Mouse (Mus musculus): ENCODE data around the gene P2rx2. TPM values are rescaled to one million over a fixed set of nuclear protein-coding genes. Genes with fewer than 3 reads are reported as not detected.

The P2rx2 gene
- 0.35 and 1.1 TPM in 2 replicates for polyA plus RNA-seq (2015; fragmentation: Nextera tagmentation; extraction: Ambion mirVana)

GRCm38 (mm10) chr5:110342648-110343284, at the start of gene P2rx2:
TSS of gene P2rx2 (minus strand) at chr5:110343212.

GRCm38 (mm10) chr5:110344524-110344923, 1.5 kb upstream of the P2rx2 start, which contains the start of gene Lrcol1:
TSS of gene Lrcol1 (plus strand) at chr5:110344730.

Other genes starting within 250 kb of the P2rx2 start
- gene Gm35315, start 248.8 kb downstream of the P2rx2 start, polyA plus RNA-seq (2015; fragmentation: Nextera tagmentation; extraction: Ambion mirVana) = 0.25 and 0.29 TPM in 2 replicates
- 0.44 and 0.55 TPM in 2 replicates for gene Plcxd1, start 243.2 kb downstream of the P2rx2 start, polyA plus RNA-seq (2015; fragmentation: Nextera tagmentation; extraction: Ambion mirVana)
- 29.5 and 29.6 TPM in 2 replicates for gene Gtpbp6, start 235.0 kb downstream of the P2rx2 start, polyA plus RNA-seq (2015; fragmentation: Nextera tagmentation; extraction: Ambion mirVana)
- 5.5 and 5.9 TPM in 2 replicates for gene Zfp605, start 233.1 kb downstream of the P2rx2 start, polyA plus RNA-seq (2015; fragmentation: Nextera tagmentation; extraction: Ambion mirVana)
- 20.8 and 26.0 TPM in 2 replicates for gene Chfr, start 207.4 kb downstream of the P2rx2 start, polyA plus RNA-seq (2015; fragmentation: Nextera tagmentation; extraction: Ambion mirVana)
- gene Golga3, start 166.5 kb downstream of the P2rx2 start, polyA plus RNA-seq (2015; fragmentation: Nextera tagmentation; extraction: Ambion mirVana) = 7.2 and 10.8 TPM in 2 replicates
- gene Ankle2, start 112.2 kb downstream of the P2rx2 start, polyA plus RNA-seq (2015; fragmentation: Nextera tagmentation; extraction: Ambion mirVana) = 14.0 and 21.3 TPM in 2 replicates
- 33.5 and 48.6 TPM in 2 replicates for gene Pgam5, start 73.3 kb downstream of the P2rx2 start, polyA plus RNA-seq (2015; fragmentation: Nextera tagmentation; extraction: Ambion mirVana)
- 10.4 and 11.8 TPM in 2 replicates for gene Pxmp2, start 57.0 kb downstream of the P2rx2 start, polyA plus RNA-seq (2015; fragmentation: Nextera tagmentation; extraction: Ambion mirVana)
- gene Pole, start 56.9 kb downstream of the P2rx2 start, polyA plus RNA-seq (2015; fragmentation: Nextera tagmentation; extraction: Ambion mirVana) = 5.2 and 6.4 TPM in 2 replicates
- not detected in 2 replicates for gene Lrcol1, start 1.5 kb upstream of the P2rx2 start, polyA plus RNA-seq (2015; fragmentation: Nextera tagmentation; extraction: Ambion mirVana)
- gene Fbrsl1, start 105.3 kb upstream of the P2rx2 start, polyA plus RNA-seq (2015; fragmentation: Nextera tagmentation; extraction: Ambion mirVana) = 16.6 and 18.3 TPM in 2 replicates
- 0.36 and 0.77 TPM in 2 replicates for gene Galnt9, start 201.1 kb upstream of the P2rx2 start, polyA plus RNA-seq (2015; fragmentation: Nextera tagmentation; extraction: Ambion mirVana)